Mouse (Mus musculus) R1 (cell line): Measurements from ENCODE around the gene Gm527.

ENCODE experiments used
- DNase-seq: peaks from one replicate; pipeline ENCODE4 v3.0.0-alpha.2; 2018; ENCODE audit warnings: low read depth, low spot score

The Gm527 gene

DNA sequence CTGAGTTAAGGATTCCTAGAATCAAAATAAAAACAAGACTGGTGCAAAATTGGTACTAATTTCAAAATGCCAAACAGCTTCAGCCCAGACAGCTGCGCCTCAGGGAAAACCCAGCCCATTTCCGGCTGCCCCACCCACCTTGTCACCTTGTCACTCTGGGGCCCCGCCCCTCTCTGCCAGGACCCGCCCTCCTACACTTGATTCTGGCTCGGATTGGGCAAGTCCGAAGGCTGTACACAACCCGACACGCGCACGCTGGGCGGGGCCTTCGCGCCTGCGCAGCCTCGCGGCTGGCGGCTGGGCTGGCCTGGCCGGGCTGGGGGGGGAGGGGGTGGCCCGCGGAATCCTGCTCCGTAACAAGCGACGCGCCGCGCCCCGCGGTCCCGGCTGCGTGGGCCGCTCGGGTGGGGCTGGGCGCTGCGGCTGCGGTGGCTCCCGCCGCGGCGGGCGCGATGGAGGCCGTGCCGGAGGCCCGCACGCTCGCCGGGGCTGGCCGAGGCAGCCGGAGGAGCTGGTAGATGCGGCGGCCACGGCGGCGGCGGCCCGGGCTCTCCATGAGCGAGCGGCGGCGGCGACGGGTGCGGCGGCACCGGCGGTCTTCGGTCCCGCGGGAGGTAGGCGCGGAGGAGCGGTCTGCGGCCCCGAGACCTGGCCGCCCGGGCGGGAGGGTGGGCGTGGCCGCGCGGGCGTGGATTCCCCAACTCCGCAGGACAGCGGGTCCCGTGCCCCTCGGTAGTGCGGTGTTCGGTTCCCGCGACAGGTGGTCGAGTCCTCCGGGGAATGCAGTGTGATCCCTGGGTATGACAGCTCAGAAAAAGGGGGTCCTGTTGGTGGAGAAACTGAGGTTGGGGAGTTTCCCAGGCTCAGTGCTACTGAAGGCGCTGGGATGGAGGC is at the start of gene Gm527:
Gm527 (plus strand) TSS at position 329 of the 894 bp plus-strand sequence.
- DNase-seq = peak; percentile 96

DNA sequence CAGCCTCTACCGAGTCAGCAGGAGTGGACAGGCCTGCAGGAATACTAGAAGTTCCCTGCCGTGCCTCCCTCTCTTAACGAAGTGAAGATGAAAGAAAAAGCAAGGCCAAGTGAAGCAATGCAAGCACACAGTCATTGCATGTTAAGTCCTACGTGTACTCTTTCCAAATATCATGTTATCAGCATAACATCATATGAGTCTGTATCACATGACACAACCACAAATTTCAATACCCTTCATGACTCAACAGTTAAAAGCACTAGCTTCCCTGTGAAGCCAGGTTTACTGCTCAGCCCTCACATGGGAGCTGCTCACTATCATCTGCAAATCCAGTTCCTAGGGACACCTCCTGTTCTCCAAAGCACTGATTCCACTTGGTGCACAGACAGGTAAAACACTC is 46.6 kb upstream of the Gm527 start:
- no peak for DNase-seq

DNA sequence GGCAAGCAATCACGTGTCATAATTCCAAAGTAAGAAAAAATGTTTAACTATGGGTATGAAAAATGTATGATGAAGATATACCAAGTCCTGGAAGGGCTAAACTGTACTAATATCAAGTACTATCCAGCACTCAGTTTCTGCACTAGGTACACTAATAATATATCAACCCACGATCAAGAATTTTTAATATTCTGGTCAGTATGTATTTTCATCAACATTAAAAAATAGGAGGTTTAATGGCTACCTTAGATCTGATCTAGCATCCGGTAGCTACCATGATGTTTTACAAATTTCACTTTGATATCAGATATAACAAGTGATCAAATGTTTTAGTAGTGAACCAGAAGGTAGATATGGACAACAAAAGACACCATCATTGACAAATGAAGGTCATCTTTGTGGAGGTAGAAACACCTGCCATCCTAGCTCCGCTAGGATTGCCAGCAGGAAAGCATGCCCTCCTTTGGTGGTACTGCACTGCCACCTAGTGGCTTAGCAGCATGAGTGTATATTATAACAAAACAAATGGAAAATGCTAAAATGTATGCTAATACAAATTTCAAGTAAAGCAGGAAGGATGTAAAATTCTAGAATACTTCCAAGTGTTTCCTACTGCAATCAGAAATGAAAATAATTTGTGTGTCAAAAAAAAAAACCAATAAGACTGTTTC is 20.5 kb upstream of the Gm527 start:
- DNase-seq = peak; percentile 60

DNA sequence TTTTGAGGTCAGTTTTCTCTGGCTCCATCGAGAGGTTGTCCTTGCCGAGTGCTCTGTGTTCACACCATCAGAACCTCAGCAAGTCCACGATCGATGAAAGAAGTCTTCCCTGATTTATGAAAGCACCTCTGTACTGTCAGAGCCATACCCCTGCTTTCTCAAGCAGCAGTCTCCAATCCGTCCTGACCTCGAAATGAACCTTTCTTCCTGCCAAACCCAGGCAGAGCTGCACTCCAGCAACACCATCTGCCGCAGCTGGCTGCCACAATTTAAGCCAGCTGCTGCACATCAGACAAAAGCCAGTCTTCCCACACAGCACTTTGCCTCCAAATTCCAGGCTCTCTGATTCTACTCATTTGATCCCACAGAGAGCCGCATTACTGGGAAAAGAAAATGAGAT is 15.2 kb upstream of the Gm527 start:
- peak; percentile 8 for DNase-seq

DNA sequence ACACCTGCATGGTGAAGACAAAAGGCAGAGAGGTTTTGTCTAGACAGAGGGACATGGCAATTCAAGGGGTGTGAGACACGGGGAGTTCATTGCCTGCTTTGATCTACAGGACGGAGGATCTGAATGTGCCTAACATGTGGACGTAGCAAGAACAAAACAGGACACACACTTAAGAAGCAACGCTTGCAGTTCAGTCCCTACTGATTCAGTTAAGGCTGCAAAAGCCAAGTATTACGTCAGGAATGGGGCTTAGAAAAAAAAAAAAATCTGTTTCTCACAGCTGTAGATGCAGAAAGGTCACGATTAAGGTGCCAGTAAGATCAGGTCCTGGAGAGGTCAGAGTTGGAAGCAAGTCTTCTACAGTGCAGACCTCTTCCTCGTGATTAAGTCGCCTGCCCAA is 14.5 kb upstream of the Gm527 start:
- no peak for DNase-seq

DNA sequence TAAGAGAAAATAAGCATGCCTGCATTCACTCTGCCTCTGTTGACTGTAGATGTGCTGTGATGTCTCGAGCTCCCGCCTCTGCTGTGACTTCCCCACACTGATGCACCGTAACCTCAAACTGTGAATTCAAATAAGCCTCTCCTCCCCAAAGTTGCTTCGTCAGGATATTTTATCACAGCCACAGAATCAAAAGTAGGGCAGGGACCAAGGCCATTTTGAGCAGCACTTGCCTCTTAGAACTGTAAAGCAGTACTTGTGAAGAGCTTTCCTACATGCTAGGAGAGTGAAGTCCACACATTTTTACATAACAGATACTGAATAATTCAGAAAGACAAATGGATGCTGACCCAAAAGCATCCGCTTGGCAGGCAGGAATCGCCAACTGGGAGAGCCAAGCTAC is 4.7 kb upstream of the Gm527 start:
- DNase-seq = no peak

DNA sequence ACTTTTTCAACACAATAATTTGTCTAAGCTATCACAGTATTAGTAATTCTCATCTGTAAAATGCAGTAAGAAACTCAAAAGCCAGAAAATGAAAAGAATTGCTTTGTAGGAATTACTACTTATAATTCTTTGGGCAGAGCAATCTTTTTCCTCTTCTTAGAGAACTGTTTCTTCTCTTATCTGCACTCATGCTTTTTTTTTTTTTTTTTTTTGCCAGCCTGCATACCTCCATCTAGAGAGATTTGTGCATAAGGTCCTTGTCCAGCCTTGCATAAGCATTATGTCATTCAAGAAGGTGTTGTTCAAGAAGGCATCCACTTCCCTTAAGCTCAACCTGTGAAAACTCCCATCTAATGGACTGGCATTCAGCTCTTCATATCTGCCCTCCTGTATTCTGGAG is 971 bp upstream of the Gm527 start:
- no peak for DNase-seq

DNA sequence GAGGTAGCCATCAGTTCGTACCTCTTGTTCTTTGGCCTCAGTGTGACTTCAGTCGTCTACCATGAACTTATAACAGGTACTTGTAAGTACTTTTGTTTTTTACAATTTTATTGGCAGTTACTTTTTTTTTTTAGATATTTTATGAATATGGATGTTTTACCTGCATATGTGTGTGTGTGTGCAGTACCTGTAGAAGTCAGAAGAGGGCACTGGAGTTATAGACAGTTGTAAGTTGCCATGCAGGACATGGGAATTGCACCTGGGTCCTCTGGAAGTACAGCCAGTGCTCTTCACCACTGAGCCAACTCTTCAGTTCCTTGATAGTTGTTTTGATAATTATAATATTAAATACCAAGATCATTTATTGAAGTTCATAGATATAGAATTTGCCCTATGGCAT is 19.8 kb downstream of the Gm527 start:
- DNase-seq = peak; percentile 45

DNA sequence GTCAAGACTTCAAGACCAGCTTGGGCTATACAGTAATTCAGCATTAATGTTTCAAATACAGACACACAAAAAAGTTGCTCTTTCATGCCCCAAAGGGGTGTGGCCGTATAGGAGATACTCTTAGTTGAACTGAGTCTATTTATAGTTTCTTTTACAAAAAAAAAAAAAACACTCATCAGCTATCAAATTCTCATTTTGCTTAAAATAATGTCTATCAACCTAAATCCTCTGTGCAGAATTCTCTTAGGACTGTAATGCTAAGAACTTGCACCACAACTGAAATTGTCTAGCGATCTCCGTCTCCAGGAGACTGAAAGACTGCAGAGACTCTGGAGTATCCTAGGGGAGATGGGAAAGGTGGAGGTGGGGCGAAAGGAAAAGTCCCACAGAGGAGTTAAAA is 46.9 kb downstream of the Gm527 start:
- DNase-seq = no peak

DNA sequence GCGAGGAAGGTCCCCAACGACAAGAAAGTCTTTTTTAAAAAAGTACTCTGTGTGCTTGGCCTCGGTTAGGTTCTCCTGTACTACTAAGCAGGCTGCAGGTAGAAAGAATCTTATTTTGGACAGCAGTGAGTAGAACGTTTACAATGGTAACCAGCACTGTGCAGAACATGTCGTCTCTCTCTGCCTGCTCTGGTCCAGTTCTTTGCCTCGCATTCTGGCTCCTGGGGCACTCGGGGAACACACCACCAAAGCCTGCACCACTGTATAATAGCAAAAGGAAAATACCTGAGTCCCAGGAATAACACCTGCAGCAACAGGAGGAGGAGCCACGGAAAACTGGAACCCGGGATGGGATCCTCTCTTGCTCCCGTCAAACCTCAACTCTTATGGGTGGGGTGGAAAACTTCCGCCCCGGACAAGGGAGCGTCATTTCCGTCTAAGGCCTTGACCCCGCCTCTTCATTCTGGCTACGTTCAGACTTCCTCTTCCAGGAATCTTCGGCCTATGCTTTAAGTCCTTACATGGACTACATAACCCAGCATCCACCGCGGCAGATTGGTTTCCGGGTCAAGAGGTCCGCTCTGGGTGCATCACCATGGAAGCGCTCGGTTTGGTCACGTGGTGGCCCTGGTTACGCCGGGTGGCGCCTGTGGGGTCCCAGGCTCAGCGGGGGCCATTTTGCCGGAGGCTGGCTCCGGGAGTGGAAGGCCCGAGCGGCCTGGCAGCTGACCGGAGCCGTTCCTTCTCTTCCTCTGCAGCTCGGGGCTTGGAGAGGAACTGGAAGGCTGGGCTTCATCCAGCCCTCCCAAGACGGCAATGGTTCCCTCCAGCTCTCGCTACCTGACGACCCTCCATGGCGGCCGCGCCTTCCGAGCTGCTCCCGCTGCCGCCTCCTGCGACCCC is 47.7 kb downstream of the Gm527 start, which contains the start of the genes Klhl28 and Togaram1:
Klhl28 (minus strand) TSS at position 411 of the 903 bp plus-strand sequence.
Togaram1 (plus strand) TSS at position 681 of the 903 bp plus-strand sequence.
- peak; percentile 100 for DNase-seq

DNA sequence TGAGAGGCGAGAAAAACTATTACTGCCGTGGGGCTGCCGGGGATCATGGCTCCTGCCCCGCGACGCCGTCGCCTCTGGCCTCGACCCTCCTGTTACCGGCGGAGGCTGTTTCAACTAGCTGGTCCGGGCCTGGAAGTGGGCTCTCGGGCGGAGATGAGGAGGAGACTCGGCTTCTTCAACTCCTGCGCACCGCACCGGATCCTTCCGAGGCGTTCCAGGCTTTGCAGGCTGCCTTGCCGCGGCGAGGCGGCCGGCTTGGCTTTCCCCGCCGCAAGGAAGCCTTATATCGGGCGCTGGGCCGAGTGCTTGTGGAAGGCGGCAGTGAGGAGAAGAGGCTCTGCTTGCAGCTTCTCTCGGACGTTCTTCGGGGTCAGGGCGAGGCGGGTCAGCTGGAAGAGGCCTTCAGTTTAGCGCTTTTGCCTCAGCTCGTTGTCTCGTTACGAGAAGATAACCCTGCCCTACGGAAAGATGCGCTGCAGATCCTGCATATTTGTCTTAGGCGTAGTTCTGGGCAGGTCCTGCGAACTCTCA is 48.5 kb downstream of the Gm527 start:
- DNase-seq = peak; percentile 75

DNA sequence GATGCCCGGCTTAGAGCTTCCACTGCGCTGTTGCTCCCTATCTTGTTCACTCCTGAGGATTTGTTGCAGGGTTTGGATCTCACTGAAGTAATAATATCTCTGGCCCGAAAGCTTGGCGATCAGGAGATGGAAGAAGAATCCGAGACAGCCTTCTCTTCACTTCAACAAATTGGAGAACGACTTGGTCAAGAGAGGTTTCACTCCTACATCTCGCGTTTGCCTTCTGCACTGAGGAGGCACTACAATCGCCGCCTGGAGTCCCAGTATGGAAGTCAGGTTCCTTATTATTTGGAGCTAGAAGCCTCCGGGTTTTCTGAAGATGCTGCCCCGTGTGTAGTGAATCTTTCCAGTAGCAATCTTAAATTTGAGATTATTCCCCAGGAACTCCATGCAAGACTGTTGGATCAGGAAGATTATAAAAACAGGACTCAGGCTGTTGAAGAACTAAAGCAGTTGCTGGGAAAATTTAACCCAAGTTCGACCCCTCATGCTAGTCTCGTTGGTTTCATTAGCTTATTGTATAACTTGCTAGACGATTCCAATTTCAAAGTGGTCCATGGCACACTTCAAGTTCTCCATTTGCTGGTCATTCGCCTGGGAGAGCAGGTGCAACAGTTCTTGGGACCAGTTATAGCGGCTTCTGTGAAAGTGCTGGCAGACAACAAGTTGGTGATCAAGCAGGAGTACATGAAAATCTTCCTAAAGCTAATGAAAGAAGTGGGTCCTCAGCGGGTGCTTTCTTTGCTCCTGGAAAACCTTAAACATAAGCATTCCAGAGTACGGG is 49.1 kb downstream of the Gm527 start:
- peak; percentile 25 for DNase-seq

DNA sequence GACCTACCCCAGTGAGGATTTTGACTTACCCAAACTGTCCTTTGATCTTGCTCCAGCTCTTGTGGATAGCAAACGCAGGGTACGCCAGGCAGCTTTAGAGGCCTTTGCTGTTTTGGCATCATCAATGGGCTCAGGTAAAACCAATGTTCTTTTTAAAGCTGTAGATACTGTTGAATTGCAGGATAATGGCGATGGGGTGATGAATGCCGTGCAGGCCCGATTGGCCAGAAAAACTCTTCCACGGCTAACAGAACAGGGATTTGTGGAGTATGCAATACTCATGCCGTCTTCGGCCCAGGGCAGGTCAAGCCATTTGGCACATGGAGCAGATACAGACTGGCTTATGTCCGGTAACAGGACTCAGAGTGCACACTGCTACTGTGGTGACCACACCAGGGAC is 49.8 kb downstream of the Gm527 start:
- no peak for DNase-seq

DNA sequence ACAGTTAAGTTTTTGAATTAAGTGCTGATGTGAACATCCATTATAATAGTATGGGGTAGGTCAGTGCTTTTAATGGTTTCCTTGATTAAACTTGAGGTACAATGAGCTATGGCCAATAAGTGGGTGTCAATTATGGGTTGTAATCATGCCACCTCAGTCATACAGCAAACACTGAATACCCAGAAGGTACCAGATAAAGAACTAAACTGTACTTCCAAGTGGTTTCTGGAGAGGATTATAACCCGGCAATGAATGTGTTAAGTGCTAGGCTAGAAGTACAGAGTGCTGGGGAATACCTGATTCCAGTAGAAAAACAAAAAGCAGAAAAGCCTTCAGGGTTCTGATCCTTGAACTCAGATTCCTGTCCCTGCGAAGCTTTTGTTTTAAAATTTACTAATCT is 50.4 kb downstream of the Gm527 start:
- no peak for DNase-seq

DNA sequence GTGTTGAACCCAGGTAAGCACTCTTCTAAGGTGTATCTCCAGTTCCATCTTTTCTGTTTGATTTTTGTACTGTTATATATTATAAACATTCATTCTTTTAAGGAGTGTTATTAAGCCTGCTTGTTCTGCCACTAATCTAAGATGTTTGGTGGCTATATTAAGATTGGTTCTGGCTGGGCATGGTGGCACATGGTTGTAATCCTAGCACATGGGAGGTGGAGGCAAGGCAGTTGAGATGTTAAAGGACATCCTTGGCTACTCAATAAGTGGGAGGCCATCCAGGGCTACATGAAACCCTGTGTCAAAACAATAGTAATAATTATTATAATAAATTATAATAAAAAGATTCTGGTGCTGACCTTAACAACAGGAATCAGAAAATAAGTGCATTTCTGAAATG is 53.7 kb downstream of the Gm527 start:
- DNase-seq = no peak

DNA sequence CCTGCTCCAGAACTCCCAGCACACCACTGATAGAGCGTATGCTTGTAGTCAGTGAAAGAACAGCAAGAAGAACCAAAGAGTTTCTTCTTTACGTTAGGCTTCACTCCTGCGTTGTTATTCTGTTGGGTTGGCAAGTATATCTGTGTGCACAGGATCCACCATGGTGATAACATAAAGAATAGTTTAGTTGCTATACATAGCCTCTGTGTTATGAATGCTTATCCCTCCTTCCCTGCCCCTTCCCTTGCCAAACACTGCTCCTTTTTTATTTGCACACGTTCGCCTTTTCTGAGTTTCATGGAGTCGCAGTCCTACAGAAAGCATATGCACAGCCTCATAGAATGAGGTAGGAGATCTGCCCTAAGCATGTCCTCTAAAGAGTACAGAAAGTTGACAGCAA is 54.4 kb downstream of the Gm527 start:
- no peak for DNase-seq
